Mouse (Mus musculus) liver, embryonic 11.5 days (tissue): ENCODE data around the gene Rusc1. TPM values are rescaled to one million over a fixed set of nuclear protein-coding genes. Genes with fewer than 3 reads are reported as not detected.

Source experiments
- ATAC-seq: fragments of 200-750 bp; cut with Nextera tagmentation; replicated peaks from 2 replicates; pipeline ENCODE4 v1.8.0; 2017; ENCODE audit warnings: moderate number of reproducible peaks, mild to moderate bottlenecking, moderate TSS enrichment, moderate library complexity; ENCODE audit not compliant: low FRiP score
- DNase-seq: peaks from one replicate; pipeline ENCODE4 v3.0.0-alpha.2; 2017; ENCODE audit warnings: low spot score
- H3K27ac ChIP-seq: fragments of 300-500 bp; sonication (generic); 2 replicates; pipeline ENCODE4 v1.5.1; 2014; ENCODE audit warnings: mild to moderate bottlenecking, low read depth, low read length, control low read depth
- H3K27me3 ChIP-seq: fragments of 300-500 bp; sonication (generic); replicated peaks from 2 replicates; pipeline ENCODE4 v1.6.1; 2014; ENCODE audit warnings: low read length, mixed read lengths; ENCODE audit not compliant: control insufficient read depth, insufficient read depth
- H3K36me3 ChIP-seq: fragments of 300-500 bp; sonication (generic); 2 replicates; pipeline ENCODE4 v1.6.1; 2014; ENCODE audit warnings: mild to moderate bottlenecking, low read length, moderate library complexity, mixed read lengths; ENCODE audit not compliant: control insufficient read depth, insufficient read depth
- H3K4me1 ChIP-seq: fragments of 300-500 bp; sonication (generic); replicated peaks from 2 replicates; pipeline ENCODE4 v1.6.1; 2014; ENCODE audit warnings: low read length, mixed read lengths; ENCODE audit not compliant: control insufficient read depth, insufficient read depth
- H3K4me2 ChIP-seq: fragments of 300-500 bp; sonication (generic); 2 replicates; pipeline ENCODE4 v1.6.1; 2014; ENCODE audit warnings: mild to moderate bottlenecking, control low read depth, moderate library complexity
- H3K4me3 ChIP-seq: fragments of 300-500 bp; sonication (generic); 2 replicates; pipeline ENCODE4 v1.5.1; 2014; ENCODE audit warnings: low read depth, low read length, control low read depth
- H3K9ac ChIP-seq: fragments of 300-500 bp; sonication (generic); 2 replicates; pipeline ENCODE4 v1.6.1; 2014; ENCODE audit warnings: low read depth, low read length, control low read depth
- H3K9me3 ChIP-seq: fragments of 300-500 bp; sonication (generic); 2 replicates; pipeline ENCODE4 v1.6.1; 2016; ENCODE audit warnings: low read length, inconsistent platforms, mixed read lengths; ENCODE audit not compliant: control insufficient read depth
- WGBS: fragments of 180-500 bp; shearing (Covaris S2); extraction: QIAGEN DNeasy Blood & Tissue Kit; methylation state at CpG from one replicate; pipeline ENCODE4 v1.1.7; 2014; 5-methylcytosine and 5-hydroxymethylcytosine counted together
- polyA plus RNA-seq: library from polyadenylated mRNA; unstranded; fragments of >200 nt; fragmentation: Nextera tagmentation; extraction: Ambion mirVana; gene quantifications from 2 replicates; pipeline ENCODE4 v1.2.1, GENCODE M21; 2014

Rusc1 gene
- polyA plus RNA-seq: 11.3 and 11.7 TPM in 2 replicates

DNA sequence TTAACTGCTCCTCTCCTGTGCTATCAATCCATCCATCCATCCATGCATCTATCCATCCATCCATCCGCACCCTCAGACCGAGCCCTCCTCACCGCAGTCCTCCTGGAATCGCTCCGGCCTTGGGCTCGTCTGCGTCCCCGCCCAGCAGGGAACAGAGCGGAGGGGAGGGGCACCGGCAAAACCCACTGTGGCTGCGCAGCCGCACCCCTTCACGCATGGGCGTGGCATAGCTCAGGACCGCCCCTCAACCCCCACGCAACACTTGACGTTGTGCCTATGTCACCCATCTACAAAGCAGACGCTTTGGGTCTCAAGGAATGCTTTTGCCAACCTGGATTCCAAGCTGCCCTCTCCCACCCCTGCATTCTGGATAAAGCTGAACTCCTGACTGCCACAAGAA, at the start of gene Rusc1:
Gene Rusc1, minus strand, starts transcription at position 137 of the 400 bp plus-strand sequence.
- Histone ChIP-seq H3K36me3 (peaks cover 20% of the 10 kb centered on the region; the same call in 1 of the 2 replicates), H3K9me3 (no peaks in the 10 kb centered on the region), H3K4me2 (peak within 1 kb of the TSS; percentile 100), H3K27me3 (peaks cover 22% of the 10 kb centered on the region), H3K27ac (no peak within 1 kb of the TSS), H3K4me3 (peak within 1 kb of the TSS; percentile 73), H3K4me1 (peaks cover 30% of the 10 kb centered on the region), H3K9ac (peak within 1 kb of the TSS; percentile 39)
- ATAC-seq (peak; percentile 52), DNase-seq (peak; percentile 77)
- 4% methylated on average over 18 of the region's 18 CpGs for WGBS

GRCm38 (mm10) chr3:89136365-89136764, 43.3 kb upstream of the Rusc1 start:
- Histone ChIP-seq H3K27me3 (no peaks in the 10 kb centered on the region), H3K4me2 (peak overlapping the region; percentile 71), H3K9me3 (no peaks in the 10 kb centered on the region), H3K4me3 (peak overlapping the region; percentile 64), H3K4me1 (peaks cover 37% of the 10 kb centered on the region), H3K27ac (peak overlapping the region; percentile 98), H3K9ac (peak overlapping the region; percentile 84), H3K36me3 (peaks cover 3% of the 10 kb centered on the region; the same call in 1 of the 2 replicates)
- peak; percentile 52 for ATAC-seq
- WGBS: 24% methylated on average over 9 of the region's 9 CpGs
- DNase-seq: peak; percentile 61

- H3K4me2 ChIP-seq: peak within 1 kb of the TSS; percentile 71
- no peaks in the 10 kb centered on the region for H3K9me3 ChIP-seq
- H3K4me3 ChIP-seq: peak within 1 kb of the TSS; percentile 64
- peak within 1 kb of the TSS; percentile 98 for H3K27ac ChIP-seq
- WGBS: 35% methylated on average over 3 of the region's 3 CpGs
- H3K9ac ChIP-seq: peak within 1 kb of the TSS; percentile 84
- DNase-seq (no peak), ATAC-seq (peak; percentile 74)
- peaks cover 37% of the 10 kb centered on the region for H3K4me1 ChIP-seq
- H3K36me3 ChIP-seq: peaks cover 3% of the 10 kb centered on the region; the same call in 1 of the 2 replicates
- no peaks in the 10 kb centered on the region for H3K27me3 ChIP-seq
These were observed 42.8 kb upstream of the Rusc1 start, which contains the start of gene Pklr for GRCm38 (mm10) chr3:89135958-89136357. TSS of gene Pklr (plus strand) at chr3:89136142.

GRCm38 (mm10) chr3:89133752-89134151, 40.6 kb upstream of the Rusc1 start:
- DNase-seq (no peak), ATAC-seq (peak; percentile 8; the same call in 1 of the 2 replicates)
- Histone ChIP-seq H3K27me3 (no peaks in the 10 kb centered on the region), H3K27ac (peak overlapping the region; percentile 98), H3K4me2 (peak overlapping the region; percentile 70), H3K9ac (peak overlapping the region; percentile 69), H3K4me1 (peaks cover 43% of the 10 kb centered on the region), H3K4me3 (peak overlapping the region; percentile 10; the same call in 1 of the 2 replicates), H3K36me3 (no peaks in the 10 kb centered on the region), H3K9me3 (no peaks in the 10 kb centered on the region)
- WGBS: 38% methylated on average over 1 of the region's 1 CpGs

- H3K9ac ChIP-seq: peak overlapping the region; percentile 69
- H3K27me3 ChIP-seq: no peaks in the 10 kb centered on the region
- H3K4me3 ChIP-seq: peak overlapping the region; percentile 10; the same call in 1 of the 2 replicates
- peak overlapping the region; percentile 70 for H3K4me2 ChIP-seq
- H3K4me1 ChIP-seq: peaks cover 44% of the 10 kb centered on the region
- ATAC-seq (no peak), DNase-seq (no peak)
- peak overlapping the region; percentile 98 for H3K27ac ChIP-seq
- H3K36me3 ChIP-seq: no peaks in the 10 kb centered on the region
- WGBS: 51% methylated on average over 7 of the region's 7 CpGs
- H3K9me3 ChIP-seq: no peaks in the 10 kb centered on the region
These were observed 39.9 kb upstream of the Rusc1 start for GRCm38 (mm10) chr3:89133063-89133450.

DNA sequence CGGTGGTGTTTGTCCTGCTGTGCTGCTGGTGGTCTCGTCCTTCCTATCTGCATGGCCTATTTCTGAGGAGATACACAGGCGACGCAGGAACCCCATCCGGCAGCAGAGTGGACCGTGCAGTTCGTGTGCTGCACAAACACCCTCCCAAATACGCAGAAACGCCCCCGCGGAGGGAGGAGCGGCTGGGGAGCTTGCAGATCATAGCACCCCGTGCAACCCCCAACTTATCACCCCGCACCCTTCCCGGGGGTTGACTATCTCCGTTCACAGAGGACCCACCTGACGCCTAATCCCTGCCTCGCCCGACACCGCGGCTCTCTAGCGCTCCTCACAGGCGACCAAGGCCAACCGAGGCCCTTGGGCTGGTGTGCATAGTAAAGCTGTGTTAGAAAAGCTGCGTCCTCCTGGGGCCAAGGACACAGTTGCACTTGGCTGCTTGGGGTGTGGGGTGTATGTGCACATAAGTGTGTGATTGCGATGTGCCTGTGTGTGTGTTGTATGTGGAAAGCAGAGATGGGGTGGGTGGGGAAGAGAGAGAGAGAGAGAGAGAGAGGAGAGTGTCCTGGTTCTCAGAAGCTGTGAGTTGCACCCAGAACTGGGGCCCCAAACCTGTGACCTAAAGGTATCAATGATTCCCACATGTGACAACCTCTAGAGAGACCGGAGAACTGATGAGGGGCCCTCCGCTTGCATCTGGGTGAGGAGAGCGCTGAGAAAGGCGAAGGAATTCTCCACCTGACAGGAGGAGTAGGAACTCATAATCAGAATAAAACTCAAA, 39.4 kb upstream of the Rusc1 start:
- no peaks in the 10 kb centered on the region for H3K27me3 ChIP-seq
- whole genome bisulfite sequencing: 8% methylated on average over 30 of the region's 30 CpGs
- H3K9ac ChIP-seq: peak overlapping the region; percentile 69
- peak; percentile 92 for ATAC-seq
- peak overlapping the region; percentile 46 for H3K4me3 ChIP-seq
- H3K4me2 ChIP-seq: peak overlapping the region; percentile 70
- H3K27ac ChIP-seq: peak overlapping the region; percentile 98
- peak; percentile 87 for DNase-seq
- no peaks in the 10 kb centered on the region for H3K36me3 ChIP-seq
- no peaks in the 10 kb centered on the region for H3K9me3 ChIP-seq
- H3K4me1 ChIP-seq: peaks cover 44% of the 10 kb centered on the region

GRCm38 (mm10) chr3:89131816-89132215, 38.7 kb upstream of the Rusc1 start:
- no peak for DNase-seq
- Histone ChIP-seq H3K4me1 (peaks cover 44% of the 10 kb centered on the region), H3K27me3 (no peaks in the 10 kb centered on the region), H3K36me3 (no peaks in the 10 kb centered on the region), H3K4me2 (peak overlapping the region; percentile 70), H3K9ac (peak overlapping the region; percentile 69), H3K4me3 (peak overlapping the region; percentile 46), H3K27ac (peak overlapping the region; percentile 98), H3K9me3 (no peaks in the 10 kb centered on the region)
- no peak for ATAC-seq
- WGBS: 36% methylated on average over 4 of the region's 4 CpGs

GRCm38 (mm10) chr3:89129908-89130307, 36.8 kb upstream of the Rusc1 start:
- WGBS: 89% methylated on average over 3 of the region's 3 CpGs

More at GRCm38 (mm10) chr3:89129908-89130307, 36.8 kb upstream of the Rusc1 start:
- H3K9ac ChIP-seq: no peak overlapping the region
- no peaks in the 10 kb centered on the region for H3K27me3 ChIP-seq
- no peak overlapping the region for H3K4me3 ChIP-seq
- no peak overlapping the region for H3K4me2 ChIP-seq
- H3K27ac ChIP-seq: no peak overlapping the region
- DNase-seq: no peak
- H3K36me3 ChIP-seq: no peaks in the 10 kb centered on the region
- peaks cover 39% of the 10 kb centered on the region for H3K4me1 ChIP-seq
- no peaks in the 10 kb centered on the region for H3K9me3 ChIP-seq
- ATAC-seq: no peak
